ENCODE assay signal across 7 mouse cellular contexts in the genomic region with DNA sequence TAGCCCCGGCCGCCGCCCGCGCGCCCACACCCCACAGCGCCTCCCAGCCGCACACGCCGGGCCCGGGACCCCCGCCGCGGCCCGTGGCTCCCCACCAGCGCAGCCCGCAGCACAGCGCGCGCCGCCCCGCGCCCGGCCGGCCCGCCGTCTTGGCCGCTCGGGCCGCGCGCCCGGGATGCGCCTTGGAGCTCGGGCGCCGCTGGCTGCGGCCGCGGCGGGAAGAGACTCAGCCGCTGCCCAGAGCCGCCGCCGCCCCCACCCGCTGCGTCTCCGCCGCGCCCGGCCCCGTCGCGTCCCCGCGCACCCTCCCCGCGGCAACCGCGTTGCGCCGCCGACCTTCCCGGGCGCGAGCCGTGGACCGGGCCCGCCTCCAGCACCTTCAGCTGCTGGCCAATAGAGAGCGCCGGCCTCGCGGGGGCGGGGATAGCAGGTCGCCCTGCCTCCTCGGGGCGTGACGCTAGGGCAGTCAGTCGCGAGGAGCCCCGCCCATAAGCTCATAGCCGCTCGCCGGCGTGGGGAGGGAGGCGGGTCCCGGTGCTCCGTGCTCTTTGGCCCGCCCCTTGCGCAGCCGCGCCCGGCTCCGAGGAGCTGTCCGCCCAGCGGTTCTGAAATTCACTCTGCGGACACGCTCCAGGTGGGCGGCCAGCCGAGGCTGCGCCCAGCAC. TPM values are rescaled to one million over a fixed set of nuclear protein-coding genes. Genes with fewer than 3 reads are reported as not detected.
DNase-seq lines count a peak whose midpoint lies in the region; ATAC-seq lines count a peak whose summit lies in the region.

No protein-coding gene starts in this region.

- peak overlapping the region; percentile 72 for H3K9ac ChIP-seq in embryonic facial prominence, embryonic 13.5 days
- H3K9ac ChIP-seq in midbrain, embryonic 12.5 days (replicated peaks): peak overlapping the region; percentile 79

- peak; percentile 85 to 93 for DNase-seq in adrenal gland, postnatal 4 days (ENCODE audit: low spot score in 2 of 2)
- DNase-seq in heart, adult 11 months: peak; percentile 99
- DNase-seq in kidney, adult 11 months: peak; percentile 96
- peak; percentile 98 for DNase-seq in left cerebral cortex, postnatal 4 days
- peak; percentile 61 for DNase-seq in spleen, adult 12 weeks (ENCODE audit: low spot score)

- H3K4me2 ChIP-seq in embryonic facial prominence, embryonic 13.5 days: peak overlapping the region; percentile 98
- H3K4me2 ChIP-seq in midbrain, embryonic 12.5 days (replicated peaks): peak overlapping the region; percentile 85

- H3K4me1 ChIP-seq in embryonic facial prominence, embryonic 13.5 days: peaks cover 25% of the 10 kb centered on the region
- H3K4me1 ChIP-seq in midbrain, embryonic 12.5 days: peaks cover 34% of the 10 kb centered on the region

- no peak overlapping the region for H3K27ac ChIP-seq in embryonic facial prominence, embryonic 13.5 days
- H3K27ac ChIP-seq in midbrain, embryonic 12.5 days (replicated peaks): peak overlapping the region; percentile 73

- intact Hi-C loops in left cerebral cortex, postnatal 4 days (cut with DNase I): no loop called here

- peaks cover 34% of the 10 kb centered on the region for H3K27me3 ChIP-seq in embryonic facial prominence, embryonic 13.5 days
- peaks cover 39% of the 10 kb centered on the region for H3K27me3 ChIP-seq in midbrain, embryonic 12.5 days

- peak; percentile 98 for ATAC-seq in embryonic facial prominence, embryonic 13.5 days (ENCODE audit: insufficient number of reproducible peaks, insufficient read depth, low FRiP score, low TSS enrichment, low read depth)
- peak; percentile 96 for ATAC-seq in midbrain, embryonic 12.5 days (ENCODE audit: low FRiP score, low read depth)

- peak overlapping the region; percentile 72 for H3K4me3 ChIP-seq in embryonic facial prominence, embryonic 13.5 days
- peak overlapping the region; percentile 74 for H3K4me3 ChIP-seq in midbrain, embryonic 12.5 days

- WGBS in embryonic facial prominence, embryonic 13.5 days: under 1% methylated on average over 79 of the region's 101 CpGs
- under 1% methylated on average over 71 of the region's 101 CpGs for WGBS in midbrain, embryonic 12.5 days

- no peaks in the 10 kb centered on the region for H3K36me3 ChIP-seq in embryonic facial prominence, embryonic 13.5 days
- H3K36me3 ChIP-seq in midbrain, embryonic 12.5 days: no peaks in the 10 kb centered on the region

- no peaks in the 10 kb centered on the region for H3K9me3 ChIP-seq in embryonic facial prominence, embryonic 13.5 days
- H3K9me3 ChIP-seq in midbrain, embryonic 12.5 days: no peaks in the 10 kb centered on the region

RNA-seq across cellular contexts. Expression of a gene that starts 5.2 kb away (rescaled TPM):
- 1 to 10 TPM; 9.1 to 9.5 TPM for total RNA-seq in adrenal gland, postnatal 4 days (2021)
- 2.0 and 2.6 TPM in 2 replicates for polyA plus RNA-seq in embryonic facial prominence, embryonic 13.5 days (2015; fragmentation: Nextera tagmentation; extraction: Ambion mirVana)
- total RNA-seq in left cerebral cortex, postnatal 4 days (2021): 10 to 100 TPM; 62.3 to 64.6 TPM
- polyA plus RNA-seq in midbrain, embryonic 12.5 days (2016; fragmentation: Nextera tagmentation; extraction: Ambion mirVana): 3.7 and 4.0 TPM in 2 replicates

Comparison
In these comparisons a context has a peak if more than half of its experiments do, and no peak if none do; other contexts are left out.
1. RNA of a gene that starts 5.2 kb away (total RNA-seq): 62.3 to 64.6 TPM in left cerebral cortex, postnatal 4 days; 9.1 to 9.5 TPM in adrenal gland, postnatal 4 days; every median in the first group is over 4 times any median in the second.
2. Peak in every context shown above with its lines, with median percentiles within 50 percentile points of each other: DNase-seq.